Mouse (Mus musculus): ENCODE data around the gene Erg.

Erg gene

DNA sequence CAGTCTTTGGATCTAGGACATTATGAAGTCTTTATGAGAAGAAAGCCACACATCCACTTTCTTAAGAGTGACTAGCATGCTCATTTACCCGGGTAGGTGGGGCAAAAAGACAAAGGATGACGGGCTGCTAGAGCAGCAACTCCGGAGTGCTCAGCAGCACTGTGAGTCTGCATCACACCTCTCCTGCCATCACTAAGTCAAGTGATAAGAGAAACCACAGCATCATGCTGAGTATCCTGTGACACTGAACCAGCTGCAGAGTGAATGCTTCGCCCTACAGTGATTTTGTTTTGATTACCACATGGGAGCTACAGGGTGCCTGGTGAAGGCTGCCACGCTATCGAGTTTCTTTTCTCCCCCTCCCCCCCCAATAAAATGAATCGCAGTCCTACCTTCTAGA, 145.2 kb downstream of the Erg start:
- no peak for DNase-seq (ENCODE audit: low spot score in 2 of 2)

- no peak for DNase-seq (ENCODE audit: low spot score in 2 of 2)
These were observed 146.1 kb downstream of the Erg start for GRCm38 (mm10) chr16:95440334-95440733.

DNA sequence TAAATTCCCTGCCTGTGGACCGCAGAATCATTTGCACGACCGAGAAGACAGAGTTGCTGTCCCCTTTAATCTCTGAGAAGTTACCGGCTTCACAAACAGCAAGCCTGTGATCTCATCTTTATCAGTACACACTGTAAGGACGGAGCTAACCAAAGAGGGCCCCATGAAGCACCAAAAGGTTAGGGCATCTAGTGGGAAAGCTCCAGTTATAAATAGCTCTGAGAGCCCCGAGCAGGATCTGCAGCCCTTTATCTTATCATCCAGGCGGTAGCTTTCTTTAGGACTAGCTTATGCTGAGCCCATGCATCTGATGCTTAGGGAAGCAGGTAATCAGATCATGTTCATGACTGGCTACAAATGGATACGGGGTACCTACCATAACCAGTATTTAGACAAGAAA, 146.6 kb downstream of the Erg start:
- no peak for DNase-seq (ENCODE audit: low spot score in 2 of 2)

GRCm38 (mm10) chr16:95438848-95439540, 147.4 kb downstream of the Erg start:
- no peak for DNase-seq (ENCODE audit: low spot score in 2 of 2)

DNA sequence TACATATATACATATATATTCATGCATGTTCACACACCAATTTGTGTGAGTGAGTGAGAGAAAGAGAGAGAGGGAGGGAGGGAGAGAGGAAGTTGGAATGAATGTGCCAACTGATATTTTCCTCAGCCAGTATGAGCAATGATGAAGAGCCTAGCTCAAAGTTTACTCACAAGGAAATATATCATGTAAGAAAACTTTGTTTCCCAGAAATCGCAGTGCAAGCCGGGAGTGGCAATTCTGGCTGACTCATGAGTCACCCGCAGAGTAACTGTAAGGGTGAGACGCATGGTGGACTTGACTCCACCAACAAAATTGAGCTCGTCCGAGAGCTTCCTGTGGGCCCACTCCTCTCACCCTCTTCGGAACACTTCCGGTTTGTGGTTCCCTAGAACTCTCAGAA, 149.8 kb downstream of the Erg start:
- no peak for DNase-seq (ENCODE audit: low spot score in 2 of 2)

DNA sequence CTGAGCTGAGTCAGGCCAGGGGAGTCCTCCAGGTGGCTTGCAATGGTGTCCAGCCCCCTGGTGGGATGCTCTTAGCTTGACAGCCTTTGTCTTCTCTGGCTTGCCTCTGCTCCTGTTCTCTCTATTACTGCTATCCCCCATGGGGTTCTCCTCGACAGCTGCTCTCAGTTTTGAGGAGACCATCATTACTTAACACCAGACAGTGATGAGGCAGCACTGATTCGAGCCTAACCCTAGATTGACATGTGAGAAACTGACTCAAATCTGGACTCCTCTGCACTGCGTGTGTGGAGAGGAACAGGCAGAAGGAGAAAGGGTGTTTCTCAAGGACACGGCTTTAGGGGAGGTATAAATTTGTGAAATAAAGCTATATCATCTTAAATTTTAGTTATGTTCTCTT, 150.3 kb downstream of the Erg start:
- DNase-seq (ENCODE audit: low spot score in 2 of 2) = no peak

GRCm38 (mm10) chr16:95434434-95434833, 152.0 kb downstream of the Erg start:
- DNase-seq (ENCODE audit: low spot score in 2 of 2) = no peak

DNA sequence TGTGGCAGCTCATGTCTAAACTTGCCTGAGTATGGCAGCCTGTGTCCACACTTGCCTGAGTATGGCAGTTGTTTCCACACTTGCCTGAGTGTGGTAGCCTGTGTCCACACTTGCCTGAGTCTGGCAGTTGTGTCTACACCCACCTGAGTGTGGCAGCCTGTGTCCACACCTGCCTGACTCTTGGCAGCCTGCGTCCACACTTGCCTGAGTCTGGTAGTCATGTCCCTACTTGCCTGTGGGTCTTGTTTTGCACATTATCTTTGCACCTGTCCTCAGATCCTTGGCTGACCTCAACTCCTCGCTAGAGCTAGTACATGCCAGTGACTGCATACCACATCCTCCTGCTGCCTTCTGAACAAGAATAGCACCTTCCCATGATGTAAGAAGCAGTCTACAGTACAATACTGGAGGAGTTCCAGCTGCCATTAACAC, 153.8 kb downstream of the Erg start:
- DNase-seq (ENCODE audit: low spot score in 2 of 2) = no peak

DNA sequence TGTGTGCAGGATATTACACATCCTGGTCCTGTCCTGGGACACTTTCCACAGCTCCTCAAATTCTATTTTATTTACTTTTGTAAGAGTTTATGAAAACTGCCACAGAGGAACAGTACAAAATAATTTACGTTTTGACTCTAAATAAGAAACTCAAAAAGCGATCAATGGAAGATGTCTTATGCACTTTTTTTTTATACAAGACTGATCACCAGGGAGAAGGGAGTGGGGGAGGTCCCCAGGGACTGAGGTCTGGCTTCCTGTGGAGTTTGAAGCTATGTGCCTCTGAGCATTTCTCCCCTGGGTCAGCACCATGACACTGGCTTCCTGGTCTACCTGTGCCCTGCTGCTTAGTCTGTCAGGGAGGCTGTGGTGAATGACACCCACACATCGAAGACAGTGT, 156.5 kb downstream of the Erg start:
- no peak for DNase-seq (ENCODE audit: low spot score in 2 of 2)

DNA sequence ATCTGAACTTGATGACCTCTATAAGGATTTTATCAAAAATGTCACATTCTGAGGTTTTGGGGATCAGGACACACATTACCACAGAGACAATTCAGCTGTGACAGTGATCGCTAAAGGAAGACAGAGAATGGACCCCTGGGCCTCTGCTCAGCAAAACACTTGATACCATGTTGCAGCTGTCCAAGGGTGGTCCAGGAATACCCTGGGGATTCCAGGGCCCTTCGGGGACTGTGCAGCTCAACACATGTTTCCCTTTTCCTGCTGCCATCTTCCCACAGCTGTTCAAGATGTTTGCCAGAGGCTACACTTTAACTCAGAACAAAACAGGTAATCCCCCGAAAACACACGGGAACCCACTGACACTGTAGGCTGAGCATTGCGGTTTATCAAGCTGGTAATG, 158.2 kb downstream of the Erg start:
- no peak for DNase-seq (ENCODE audit: low spot score in 2 of 2)

- no peak for DNase-seq (ENCODE audit: low spot score in 2 of 2)
These were observed 158.9 kb downstream of the Erg start for GRCm38 (mm10) chr16:95427512-95427911.

GRCm38 (mm10) chr16:95422658-95423073, 163.7 kb downstream of the Erg start:
- no peak for DNase-seq (ENCODE audit: low spot score in 2 of 2)

DNA sequence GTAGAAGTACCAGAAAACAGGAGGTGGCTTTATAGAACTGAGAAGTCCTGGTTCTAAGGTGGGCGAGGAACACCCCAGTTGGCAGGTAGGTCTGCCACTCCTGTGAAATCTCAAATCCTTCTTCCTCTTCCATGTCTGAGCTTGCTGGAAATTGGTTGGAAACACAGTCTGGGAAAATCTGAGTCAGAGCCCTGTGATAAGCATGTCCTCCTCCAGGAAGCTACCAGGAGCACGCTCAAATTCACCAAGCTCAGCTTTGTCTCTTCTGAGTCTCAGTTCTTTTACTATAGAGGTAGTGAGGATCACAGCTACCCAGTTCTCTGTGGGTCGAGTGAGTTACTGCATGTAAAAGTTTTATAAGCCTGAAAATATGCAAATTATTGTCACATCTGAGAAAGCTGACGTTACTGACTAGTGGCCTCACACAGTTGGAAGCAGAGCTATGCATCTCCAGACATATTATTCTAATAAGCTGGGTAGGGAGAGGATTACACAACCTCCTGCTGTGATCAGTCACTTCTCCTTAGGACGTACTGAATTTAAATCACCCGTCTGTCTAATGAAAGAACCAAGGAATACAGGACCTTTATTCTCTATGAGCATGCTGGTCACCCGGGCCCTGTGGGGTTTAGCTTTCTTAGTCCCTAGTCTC, 165.0 kb downstream of the Erg start:
- DNase-seq (ENCODE audit: low spot score in 2 of 2) = no peak

DNA sequence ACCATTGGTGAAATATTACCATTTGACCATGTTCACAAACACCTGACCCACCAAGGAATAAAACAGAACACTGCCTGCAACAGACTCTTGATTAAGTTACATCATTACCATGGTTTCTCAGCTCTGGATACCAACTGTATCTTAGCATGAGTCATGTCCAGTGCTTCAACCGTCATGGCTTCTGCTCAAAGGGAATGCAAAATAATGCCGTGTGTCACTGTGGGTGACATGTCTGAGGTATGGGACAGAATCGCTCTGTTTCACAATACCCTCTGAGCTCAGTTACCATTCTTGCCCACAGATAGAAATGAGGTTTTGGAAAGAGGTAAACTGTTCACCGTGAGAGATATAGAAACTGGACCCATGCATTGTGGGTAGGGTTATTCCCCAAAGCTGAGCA, 170.5 kb downstream of the Erg start:
- DNase-seq (ENCODE audit: low spot score in 2 of 2) = no peak

DNA sequence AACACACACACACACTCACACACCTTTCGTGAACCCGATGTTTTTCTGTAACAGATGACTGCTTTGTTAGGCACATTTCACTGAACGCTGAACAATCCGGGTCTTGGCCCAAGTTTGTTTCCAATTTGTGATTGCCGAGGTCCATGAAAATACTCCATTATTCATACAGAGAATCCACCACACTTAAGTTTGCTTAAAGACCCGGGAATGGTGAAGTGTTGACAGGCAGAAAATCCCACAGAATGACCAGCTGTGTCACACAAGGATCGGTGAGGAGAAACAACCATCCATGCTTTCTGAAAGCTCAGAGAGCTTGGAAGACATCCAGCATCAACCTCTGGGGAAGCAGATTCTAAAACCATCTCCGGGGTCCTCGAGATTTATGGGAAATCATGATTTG, 171.0 kb downstream of the Erg start:
- DNase-seq (ENCODE audit: low spot score in 2 of 2) = no peak

GRCm38 (mm10) chr16:95413401-95413959, 172.9 kb downstream of the Erg start:
- DNase-seq (ENCODE audit: low spot score in 2 of 2) = no peak

- DNase-seq (ENCODE audit: low spot score in 2 of 2) = no peak
These were observed 178.3 kb downstream of the Erg start for GRCm38 (mm10) chr16:95408096-95408495.

GRCm38 (mm10) chr16:95405496-95405895, 180.9 kb downstream of the Erg start:
- no peak for DNase-seq (ENCODE audit: low spot score in 2 of 2)

DNA sequence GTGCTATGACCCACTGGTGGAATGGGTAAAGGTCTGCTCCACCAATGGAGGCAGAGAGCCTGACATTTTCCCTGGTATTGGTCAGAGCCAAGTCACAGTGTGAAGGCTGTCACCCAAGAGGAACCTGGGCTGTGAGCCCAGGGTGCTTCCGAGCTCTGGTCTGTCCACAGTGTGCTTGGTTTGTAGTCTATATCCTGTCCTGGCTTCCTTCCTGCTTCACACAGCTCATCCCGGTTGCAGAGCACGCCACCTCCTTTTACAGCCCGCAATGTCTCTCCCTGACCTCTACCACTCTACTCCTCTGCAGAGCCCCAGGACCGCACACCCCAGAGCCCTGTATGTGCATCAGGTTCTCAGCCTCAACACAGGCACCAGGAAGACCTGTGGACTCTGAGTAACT, 182.9 kb downstream of the Erg start:
- no peak for DNase-seq (ENCODE audit: low spot score in 2 of 2)

DNA sequence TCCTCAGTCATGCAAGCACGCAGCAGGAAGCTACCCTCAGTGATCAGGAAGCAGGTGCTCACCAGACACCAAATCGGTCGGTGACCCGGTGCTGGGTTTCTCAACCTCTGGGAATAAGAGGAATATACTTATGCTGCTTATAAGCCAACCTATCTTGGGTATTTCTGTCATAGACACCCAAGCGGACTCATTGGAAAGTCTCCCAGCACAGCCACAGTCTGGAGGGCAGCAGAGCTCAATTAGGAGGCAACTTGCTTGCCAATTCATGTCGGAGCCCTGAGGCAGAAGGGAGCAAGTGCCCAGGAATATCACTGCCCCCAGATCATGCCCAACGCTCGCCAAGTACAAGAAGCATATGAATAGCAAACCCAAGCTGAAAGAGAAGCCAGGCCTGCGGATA, 184.5 kb downstream of the Erg start:
- DNase-seq (ENCODE audit: low spot score in 2 of 2) = no peak

- no peak for DNase-seq (ENCODE audit: low spot score in 2 of 2)
These were observed 187.5 kb downstream of the Erg start for GRCm38 (mm10) chr16:95398761-95399343.

GRCm38 (mm10) chr16:95390787-95391186, 195.6 kb downstream of the Erg start:
- no peak for DNase-seq (ENCODE audit: low spot score in 2 of 2)

All from urinary bladder, adult 18-20 months (tissue).